Comparison of ENCODE assay signal across 23 mouse cellular contexts in genomic region chr8:47660394-47660793, GRCm38 (mm10). TPM values are rescaled to one million over a fixed set of nuclear protein-coding genes. Genes with fewer than 3 reads are reported as not detected.
A peak's percentile ranks its signal among the peaks of the same experiment; 100 is the strongest.
DNase-seq lines count a peak whose midpoint lies in the region; TF ChIP-seq lines count a peak whose summit lies in the region.
"Had no signal": no experiment of that assay in that cellular context is flagged by ENCODE, and none has a peak within 500 bp of the region (broad histone marks: within the 10 kb centered on the region; RNA-seq: fewer than 3 reads in every experiment).

No protein-coding gene starts in this region.

- no peak overlapping the region for H3K4me3 ChIP-seq in cortical plate, adult 2 months (ENCODE audit: insufficient read depth, low read length)
- H3K4me3 ChIP-seq: embryonic facial prominence, embryonic 10.5 days; embryonic facial prominence, embryonic 13.5 days; erythroblast, embryonic 14.5 days; forebrain, embryonic 13.5 days; gastrocnemius, adult 2 months; hindbrain, embryonic 12.5 days; hindbrain, embryonic 15.5 days had no signal

- intact Hi-C loops in left cerebral cortex, postnatal 36 days (cut with DNase I): no loop called here
- intact Hi-C loops in left cerebral cortex, postnatal 4 days (cut with DNase I): no loop called here

- no peaks in the 10 kb centered on the region for H3K4me1 ChIP-seq in cortical plate, adult 2 months (ENCODE audit: control insufficient read depth, insufficient read depth, low read length)
- H3K4me1 ChIP-seq: embryonic facial prominence, embryonic 10.5 days; embryonic facial prominence, embryonic 13.5 days; forebrain, embryonic 13.5 days; hindbrain, embryonic 12.5 days; hindbrain, embryonic 15.5 days had no signal

- peak; percentile 20 to 49 for DNase-seq in frontal cortex, postnatal 36 days (ENCODE audit: low spot score in 2 of 2)
- no peak for DNase-seq in frontal cortex, postnatal 10 days (ENCODE audit: low spot score in 2 of 2)
- DNase-seq in left cerebral cortex, postnatal 36 days (ENCODE audit: low spot score in 2 of 2): peak; percentile 21 to 27
- DNase-seq in left cerebral cortex, postnatal 4 days: no peak
- DNase-seq in right cerebral cortex, postnatal 14 days: peak; percentile 25
- DNase-seq in right cerebral cortex, postnatal 4 days: no peak
- DNase-seq: adrenal gland, postnatal 10 days; adrenal gland, postnatal 36 days; B cell, adult 2 months; cerebellum, adult 11 months; cerebellum, adult 2 months; cerebellum, adult 9-11 months; cerebellum, postnatal 25 days; embryo, embryonic 11 days; gastrocnemius, adult 2 months; gastrocnemius, postnatal 14 days had no signal

- TF ChIP-seq POLR2A in cortical plate, adult 2 months (IDR thresholded peaks at IDR 0.05; ENCODE audit: extremely low read depth, insufficient read depth, low read length): no peak

- 0 out of 2 replicates have a peak overlapping the region, but pooled peaks have one; percentile 4 for H3K27ac ChIP-seq in cortical plate, adult 2 months (ENCODE audit: insufficient read depth, low read length)
- H3K27ac ChIP-seq: embryonic facial prominence, embryonic 10.5 days; embryonic facial prominence, embryonic 13.5 days; forebrain, embryonic 13.5 days; gastrocnemius, adult 2 months; hindbrain, embryonic 12.5 days; hindbrain, embryonic 15.5 days had no signal

- TF ChIP-seq CTCF in cortical plate, adult 2 months (IDR thresholded peaks at IDR 0.05; ENCODE audit: extremely low read depth, insufficient read depth, low read length): no peak

RNA-seq across cellular contexts. Expression of gene Ing2, which starts 15.0 kb away (rescaled TPM):
- total RNA-seq in left cerebral cortex, postnatal 36 days (2021): 10 to 100 TPM; 46.5 to 55.5 TPM
- total RNA-seq in left cerebral cortex, postnatal 4 days (2021): 10 to 100 TPM; 25.3 to 26.1 TPM
- polyA plus RNA-seq in cortical plate, adult 2 months (2012; rRNA removed): 46.6 and 47.1 TPM in 2 replicates

RNA-seq across cellular contexts. Expression of gene Cdkn2aip, which starts 53.3 kb away (rescaled TPM):
- 10 to 100 TPM; 16.6 to 20.6 TPM for total RNA-seq in left cerebral cortex, postnatal 36 days (2021)
- total RNA-seq in left cerebral cortex, postnatal 4 days (2021): 10 to 100 TPM; 15.7 to 19.8 TPM
- polyA plus RNA-seq in cortical plate, adult 2 months (2012; rRNA removed): 11.4 and 12.4 TPM in 2 replicates

Comparison
In these comparisons a context has a peak if more than half of its experiments do, and no peak if none do; other contexts are left out.
1. DNase-seq: peak in frontal cortex, postnatal 36 days (2 of 2), left cerebral cortex, postnatal 36 days (2 of 2) and right cerebral cortex, postnatal 14 days (single experiment); none in frontal cortex, postnatal 10 days (0 of 2), left cerebral cortex, postnatal 4 days (single experiment) and right cerebral cortex, postnatal 4 days (single experiment).